Mouse (Mus musculus) left cerebral cortex, adult 8-10 months (tissue): ENCODE results near the gene Pde12. TPM values are rescaled to one million over a fixed set of nuclear protein-coding genes. Genes with fewer than 3 reads are reported as not detected.
"Not testable (repeated sequence)": the region's sequence is repeated elsewhere in the genome, so short reads cannot be mapped to it uniquely, and the experiment has no call there.

ENCODE experiments used
- DNase-seq, 2 experiments: peaks; one replicate each; pipeline ENCODE4 v3.0.0; 2022; ENCODE audit warnings: low spot score in 2 of 2
- total RNA-seq, 4 experiments: library from RNA; stranded (reverse); gene quantifications; 2 replicates each; pipeline ENCODE4 v1.2.4; 2022

The Pde12 gene
- total RNA-seq: 1 to 10 TPM; 8.5 to 9.9 (median 9.2) TPM

DNA sequence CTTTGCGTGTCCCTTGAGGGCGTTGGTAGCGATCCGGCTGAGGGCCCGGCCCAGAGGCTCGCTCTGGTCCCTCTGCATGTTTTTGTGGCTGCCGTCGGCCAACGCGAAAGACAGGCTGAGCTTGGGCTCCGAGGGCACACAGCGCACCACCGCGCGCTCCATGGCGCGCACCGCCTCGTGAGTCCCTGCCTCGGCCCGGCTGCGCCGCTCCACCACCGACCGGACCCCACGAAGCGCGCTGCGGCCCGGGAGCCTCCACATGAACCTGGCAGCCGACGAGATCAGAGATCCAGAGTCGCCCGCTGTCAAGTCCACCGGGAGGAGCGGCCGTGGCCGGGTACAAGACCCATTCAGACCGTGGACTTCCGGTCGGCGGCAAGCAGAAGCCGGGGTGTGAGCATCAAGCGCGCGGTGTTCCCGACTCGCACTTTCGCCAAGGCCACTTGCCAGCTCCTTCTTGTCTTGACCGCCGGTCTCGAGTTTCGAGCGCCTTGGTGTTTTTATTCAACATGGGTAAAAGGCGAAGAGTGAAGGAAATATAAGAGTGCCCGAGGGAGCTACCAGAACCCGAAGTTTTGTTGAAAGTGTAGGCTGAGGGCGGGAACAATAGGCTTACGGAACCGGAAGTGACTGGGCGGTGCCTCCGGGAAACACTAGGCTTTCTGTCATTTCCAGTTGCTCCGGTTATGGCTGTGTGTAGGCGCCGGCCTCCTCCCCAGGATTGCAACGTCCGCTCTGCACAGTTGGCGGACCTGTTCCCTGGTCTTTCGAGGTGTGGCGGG, at the start of gene Pde12:
TSS of gene Pde12 (minus strand) at position 592 of the 782 bp plus-strand sequence.
- DNase-seq: peak; percentile 88 to 93

GRCm38 (mm10) chr14:26705246-26705645, 35.6 kb upstream of the Pde12 start:
- DNase-seq: not testable (repeated sequence)

DNA sequence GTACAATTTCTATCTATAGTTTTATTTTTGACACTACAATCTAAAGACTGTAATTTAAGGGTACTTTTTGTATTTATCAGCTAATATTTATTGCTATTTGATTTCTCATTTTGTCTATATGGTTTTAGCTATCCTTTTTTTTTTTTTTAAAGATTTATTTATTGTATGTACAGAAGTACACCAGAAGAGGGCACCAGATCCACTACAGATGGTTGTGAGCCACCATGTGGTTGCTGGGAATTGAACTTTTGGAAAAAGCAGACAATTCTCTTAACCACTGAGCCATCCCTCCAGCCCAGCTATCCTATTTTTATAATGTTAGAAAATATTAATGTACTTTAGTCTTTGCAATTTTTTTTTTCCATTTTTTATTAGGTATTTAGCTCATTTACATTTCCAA, 28.2 kb upstream of the Pde12 start:
- no peak for DNase-seq

- DNase-seq: no peak
Measured at GRCm38 (mm10) chr14:26692974-26693373, 23.3 kb upstream of the Pde12 start, which contains the start of gene Dnah12. Gene Dnah12 (plus strand): TSS chr14:26693274.

GRCm38 (mm10) chr14:26691363-26691762, 21.7 kb upstream of the Pde12 start:
- DNase-seq: no peak

DNA sequence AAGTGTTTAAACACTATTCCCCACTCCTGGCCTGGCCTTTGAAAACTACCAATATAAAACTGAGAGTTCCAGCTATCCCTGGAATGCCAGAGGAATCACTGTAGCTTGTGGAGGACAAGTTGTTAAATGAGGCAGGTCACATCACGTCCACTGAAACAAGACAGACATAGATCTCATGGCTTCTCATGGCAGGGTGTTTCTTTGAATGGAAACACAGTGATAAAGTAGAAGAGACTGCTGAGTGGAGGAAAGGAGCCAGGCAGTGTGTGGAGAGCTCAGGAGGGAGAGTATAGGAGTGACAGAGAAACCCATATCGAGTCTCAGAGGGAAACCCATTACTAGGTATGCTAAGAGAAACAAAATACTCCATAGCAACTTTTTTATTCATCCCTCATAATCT, 21.0 kb upstream of the Pde12 start:
- no peak for DNase-seq

DNA sequence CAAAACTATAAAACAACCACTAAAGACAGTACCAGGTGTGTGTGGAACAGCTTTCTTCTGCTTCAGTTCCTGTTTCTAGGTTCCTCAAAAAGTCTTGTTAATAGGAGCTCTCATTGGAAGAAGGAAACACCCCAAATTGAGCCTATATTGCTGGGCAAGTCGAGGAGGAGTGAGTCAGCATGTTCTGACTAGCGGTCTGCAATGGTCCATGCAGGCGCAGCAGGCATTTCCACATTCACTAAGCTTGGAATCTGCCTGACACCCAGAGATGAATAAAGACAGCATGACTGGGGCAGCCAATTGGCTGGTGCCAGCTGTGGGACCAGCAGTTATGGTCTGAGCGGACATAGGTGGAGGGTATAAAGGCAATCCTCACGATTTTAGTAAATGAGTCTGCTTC, 6.1 kb upstream of the Pde12 start:
- no peak for DNase-seq

GRCm38 (mm10) chr14:26675371-26675770, 5.7 kb upstream of the Pde12 start:
- DNase-seq: no peak

GRCm38 (mm10) chr14:26674476-26675169, 4.9 kb upstream of the Pde12 start:
- not testable (repeated sequence) for DNase-seq

DNA sequence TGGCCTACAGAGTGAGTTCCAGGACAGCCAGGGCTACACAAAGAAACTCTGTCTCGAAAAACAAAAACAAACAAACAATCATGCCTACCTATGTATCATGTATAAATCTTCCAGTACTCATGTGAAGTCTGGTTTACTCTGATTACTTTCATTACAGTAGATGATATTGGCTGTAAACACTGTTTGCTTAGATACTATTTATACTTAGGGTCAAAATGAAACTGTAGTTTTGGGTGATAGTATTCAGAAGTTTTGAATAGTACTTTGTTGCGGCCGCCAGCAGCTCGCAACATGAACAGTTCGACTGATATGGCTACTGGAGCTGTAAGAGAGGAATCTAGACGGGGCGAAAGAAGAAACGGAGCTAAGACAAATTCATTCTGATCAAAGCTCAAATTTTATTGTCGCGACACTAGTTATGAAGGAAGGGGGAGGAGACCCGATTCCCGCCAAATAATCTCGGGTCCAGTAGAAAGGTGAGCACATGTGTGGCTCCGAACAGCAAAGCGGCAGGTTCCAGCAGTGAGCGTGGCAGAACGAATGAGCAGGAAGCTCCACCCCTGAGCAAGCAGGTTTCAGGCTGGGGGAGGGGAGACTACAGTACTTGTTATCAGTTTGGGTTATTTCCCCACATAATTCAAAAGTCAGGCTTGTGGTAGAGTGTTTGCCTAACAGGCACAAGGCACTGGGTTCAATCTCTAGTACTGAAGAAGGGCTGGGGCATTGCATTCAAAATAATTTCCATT, 2.4 kb upstream of the Pde12 start:
- not testable (repeated sequence) for DNase-seq

GRCm38 (mm10) chr14:26670964-26671363, 1.3 kb upstream of the Pde12 start:
- DNase-seq: no peak

GRCm38 (mm10) chr14:26668371-26669291, 1.1 kb downstream of the Pde12 start:
- DNase-seq: peak; percentile 39 to 67

DNA sequence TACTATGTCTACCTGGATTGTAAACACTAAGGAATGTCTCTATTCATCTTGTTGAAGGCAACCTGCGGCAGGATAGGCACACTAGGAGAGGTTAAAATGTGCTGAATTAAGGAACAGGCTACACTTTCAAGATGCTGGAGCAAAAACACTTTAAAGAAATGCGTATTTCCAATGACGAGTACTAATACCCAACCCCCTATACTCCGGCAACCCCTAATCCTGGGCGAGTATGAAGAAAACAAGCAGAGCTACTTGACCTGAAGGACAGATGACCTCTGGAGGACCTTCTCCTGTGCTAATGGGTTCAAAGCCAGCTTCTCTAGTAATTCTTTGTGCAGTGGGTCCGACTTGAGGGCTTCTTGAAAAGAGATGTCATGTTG, 1.7 kb downstream of the Pde12 start:
- DNase-seq: no peak

DNA sequence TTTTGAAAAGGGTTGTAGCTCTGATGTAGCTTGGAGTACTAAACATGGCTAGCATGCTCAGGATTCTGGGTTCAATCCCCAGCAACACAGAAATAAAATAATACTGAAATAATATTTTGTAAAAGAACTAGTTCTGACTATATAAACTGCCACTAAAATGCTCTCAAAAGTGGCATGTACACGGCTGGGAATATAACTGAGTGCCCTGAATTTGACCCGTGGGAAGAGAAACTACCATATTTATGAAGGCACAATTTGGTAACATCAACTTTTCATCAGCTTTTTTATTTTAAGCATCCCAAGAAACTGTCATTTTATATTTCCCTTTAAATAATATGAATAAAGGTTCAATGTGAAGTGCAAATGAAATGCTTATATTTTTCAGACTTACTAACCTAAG, 5.8 kb downstream of the Pde12 start:
- no peak for DNase-seq

GRCm38 (mm10) chr14:26662488-26662887, 7.2 kb downstream of the Pde12 start:
- no peak for DNase-seq

DNA sequence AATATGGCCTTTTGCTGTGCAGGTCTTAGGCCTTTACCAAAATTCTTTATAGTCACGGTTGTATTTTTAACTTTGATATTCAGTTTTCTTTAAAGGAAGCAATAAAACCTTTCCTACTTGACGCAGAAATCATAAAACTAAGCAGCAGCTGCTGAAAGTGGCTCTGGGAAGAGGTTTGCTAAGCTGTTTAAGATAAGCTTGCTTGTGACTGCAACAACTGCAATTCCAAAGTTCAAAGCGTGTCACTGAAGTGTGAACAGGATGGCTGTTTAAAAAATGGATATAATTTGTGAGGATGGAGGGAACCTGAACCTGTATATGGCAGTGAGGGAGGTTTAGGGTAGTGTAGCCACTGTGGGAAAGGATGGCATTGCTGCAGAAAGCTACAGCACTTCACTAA, 7.7 kb downstream of the Pde12 start:
- DNase-seq: no peak

DNA sequence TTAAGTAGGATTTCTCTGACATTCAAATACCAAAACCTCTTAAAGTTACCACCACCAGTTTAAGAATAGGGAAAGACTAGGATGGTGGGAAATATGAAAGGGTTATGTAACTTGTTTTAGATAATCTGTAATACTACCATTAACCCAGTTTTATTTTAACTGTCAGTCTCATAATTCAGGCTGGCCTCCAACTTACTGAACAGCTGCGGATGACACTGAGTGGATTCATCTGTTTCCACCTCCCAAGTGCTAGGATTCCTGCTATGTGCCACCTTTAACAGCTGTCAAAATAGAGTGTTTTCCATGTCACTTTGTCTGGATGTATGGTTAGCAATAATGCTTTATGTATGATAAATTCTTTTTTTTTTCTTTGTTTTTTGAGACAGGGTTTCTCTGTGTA, 9.4 kb downstream of the Pde12 start:
- no peak for DNase-seq

- DNase-seq: no peak
Measured at GRCm38 (mm10) chr14:26658178-26658577, 11.5 kb downstream of the Pde12 start.

- no peak for DNase-seq
Measured at GRCm38 (mm10) chr14:26651901-26652300, 17.8 kb downstream of the Pde12 start.

- no peak for DNase-seq
Measured at GRCm38 (mm10) chr14:26647811-26648210, 21.9 kb downstream of the Pde12 start.
